Mouse (Mus musculus) right cerebral cortex, postnatal 10 days (tissue): Measurements from ENCODE around the gene Hsp90b1.
"Not testable (repeated sequence)": the region's sequence is repeated elsewhere in the genome, so short reads cannot be mapped to it uniquely, and the experiment has no call there.

Experiments used
- DNase-seq, 2 experiments: peaks; one replicate each; pipeline ENCODE4 v3.0.0; 2021; ENCODE audit warnings: low spot score in 2 of 2

The Hsp90b1 gene

GRCm38 (mm10) chr10:86705318-86705921 lies at the start of gene Hsp90b1, which contains the start of gene Ttc41:
Gene Hsp90b1 (minus strand): TSS chr10:86705509.
Gene Ttc41 (plus strand): TSS chr10:86705811.
- DNase-seq, result peak; percentile 100

- no peak for DNase-seq
These were observed 39.0 kb upstream of the Hsp90b1 start for GRCm38 (mm10) chr10:86744306-86744705.

- DNase-seq, result no peak
These were observed 37.6 kb upstream of the Hsp90b1 start for GRCm38 (mm10) chr10:86742918-86743317.

GRCm38 (mm10) chr10:86735036-86735435 lies 29.7 kb upstream of the Hsp90b1 start:
- no peak for DNase-seq

GRCm38 (mm10) chr10:86731500-86731863 lies 26.2 kb upstream of the Hsp90b1 start:
- DNase-seq, result no peak

GRCm38 (mm10) chr10:86730823-86731499 lies 25.7 kb upstream of the Hsp90b1 start:
- DNase-seq, result peak; percentile 79 to 88

GRCm38 (mm10) chr10:86728176-86728575 lies 22.9 kb upstream of the Hsp90b1 start:
- peak; percentile 44 to 46 for DNase-seq

- peak; percentile 52 to 66 for DNase-seq
These were observed 22.3 kb upstream of the Hsp90b1 start for GRCm38 (mm10) chr10:86727548-86727980.

GRCm38 (mm10) chr10:86712156-86712555 lies 6.8 kb upstream of the Hsp90b1 start:
- DNase-seq, result no peak

GRCm38 (mm10) chr10:86707134-86707533 lies 1.8 kb upstream of the Hsp90b1 start:
- no peak for DNase-seq

- DNase-seq, result peak; percentile 82 to 89
These were observed 828 bp upstream of the Hsp90b1 start for GRCm38 (mm10) chr10:86705922-86706752.

- peak; percentile 50 to 55 for DNase-seq
These were observed 619 bp downstream of the Hsp90b1 start for GRCm38 (mm10) chr10:86704589-86705191.

GRCm38 (mm10) chr10:86704141-86704540 lies 1.2 kb downstream of the Hsp90b1 start:
- no peak for DNase-seq

- DNase-seq, result no peak
These were observed 1.9 kb downstream of the Hsp90b1 start for GRCm38 (mm10) chr10:86703375-86703774.

- no peak for DNase-seq
These were observed 2.9 kb downstream of the Hsp90b1 start for GRCm38 (mm10) chr10:86702312-86702920.

- no peak for DNase-seq
These were observed 4.3 kb downstream of the Hsp90b1 start for GRCm38 (mm10) chr10:86700973-86701372.

GRCm38 (mm10) chr10:86700251-86700650 lies 5.1 kb downstream of the Hsp90b1 start:
- no peak for DNase-seq

GRCm38 (mm10) chr10:86686017-86686360 lies 19.3 kb downstream of the Hsp90b1 start:
- DNase-seq, result not testable (repeated sequence)

GRCm38 (mm10) chr10:86685179-86686016 lies 19.9 kb downstream of the Hsp90b1 start:
- peak; percentile 83 to 87 for DNase-seq

- DNase-seq, result not testable (repeated sequence)
These were observed 20.5 kb downstream of the Hsp90b1 start for GRCm38 (mm10) chr10:86684797-86685178.

GRCm38 (mm10) chr10:86670550-86670949 lies 34.8 kb downstream of the Hsp90b1 start:
- DNase-seq, result not testable (repeated sequence)
